Mouse (Mus musculus): ENCODE results near the gene Insl3.

DNA sequence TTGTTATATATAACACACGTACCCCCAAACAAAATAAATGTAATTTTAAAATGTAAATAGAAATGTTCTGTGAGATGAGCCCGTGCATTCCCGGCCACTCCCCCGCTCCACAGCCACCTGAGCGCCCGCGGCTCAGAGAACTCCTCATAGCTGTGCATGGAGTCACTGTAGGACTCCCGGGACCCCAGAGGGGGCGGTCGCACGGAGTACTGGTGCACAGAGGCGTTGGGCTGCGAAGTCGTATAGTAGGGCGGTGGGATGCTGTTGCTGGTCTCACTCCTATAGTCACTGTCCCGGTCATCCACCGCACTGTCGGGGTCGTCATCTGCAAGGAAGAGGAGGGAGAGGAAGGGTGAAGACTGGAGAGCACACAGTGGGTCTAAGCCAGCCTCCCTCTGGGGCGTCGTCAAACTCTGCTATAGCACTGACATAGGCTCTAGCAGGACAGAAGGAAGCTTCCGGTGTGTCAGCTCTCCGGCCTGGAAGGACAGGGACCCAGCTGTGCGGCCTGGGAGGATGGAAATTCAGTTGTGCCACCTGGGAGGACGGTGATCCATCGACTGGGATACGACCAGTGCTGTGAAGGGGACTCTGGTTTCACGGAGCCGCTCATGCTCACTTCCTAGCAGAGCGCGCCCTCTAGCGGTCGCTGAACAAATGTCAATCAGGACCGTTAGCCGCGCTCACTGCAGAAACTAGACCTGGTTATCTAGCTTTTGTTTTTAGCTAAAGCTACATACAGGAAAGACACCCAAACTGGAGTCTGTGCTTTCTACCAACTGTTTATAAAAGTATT lies 28.5 kb upstream of the Insl3 start:
- TF ChIP-seq CTCF (IDR thresholded peaks at IDR 0.05; ENCODE audit: insufficient read depth, low read length) (peak; percentile 94), POLR2A (IDR thresholded peaks at IDR 0.05; ENCODE audit: borderline replicate concordance, extremely low read depth, low read depth, low read length) (no peak)

Measured in lung, adult 2 months (tissue).